ENCODE assay signal across 8 mouse cellular contexts in the genomic region with DNA sequence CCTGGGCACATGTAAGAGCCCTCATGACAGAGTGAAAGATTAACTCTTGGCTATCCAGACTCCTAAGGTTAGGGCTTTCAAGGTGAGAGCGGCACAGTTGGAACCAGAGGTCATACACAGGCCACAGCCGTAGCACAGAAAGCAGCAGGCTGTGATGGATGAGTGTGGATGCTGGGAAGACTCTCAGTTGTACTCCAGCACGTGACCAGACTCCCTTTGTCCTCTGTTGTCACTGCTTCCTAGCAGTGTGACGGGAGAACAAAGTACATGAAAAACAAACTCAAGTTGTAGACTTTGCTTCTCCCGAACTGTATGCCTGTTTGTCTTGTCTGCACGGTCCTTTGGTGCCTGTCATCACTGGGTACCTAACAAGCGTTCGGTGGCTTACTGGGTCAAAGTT. TPM values are rescaled to one million over a fixed set of nuclear protein-coding genes. Genes with fewer than 3 reads are reported as not detected.
DNase-seq lines count a peak whose midpoint lies in the region; ATAC-seq lines count a peak whose summit lies in the region.

No protein-coding gene starts in this region.

- H3K4me1 ChIP-seq in embryonic facial prominence, embryonic 14.5 days (ENCODE audit: control insufficient read depth, insufficient read depth, low read length) = peaks cover 9% of the 10 kb centered on the region; the same call in 1 of the 2 replicates
- H3K4me1 ChIP-seq in kidney, embryonic 16.5 days (ENCODE audit: insufficient read depth, low read length) = peaks cover 25% of the 10 kb centered on the region
- peaks cover 17% of the 10 kb centered on the region for H3K4me1 ChIP-seq in midbrain, embryonic 16.5 days (ENCODE audit: control insufficient read depth, insufficient read depth, low read length)

- no peak overlapping the region for H3K4me3 ChIP-seq in embryonic facial prominence, embryonic 14.5 days (ENCODE audit: low read depth, low read length)
- peak overlapping the region; percentile 3; the same call in 1 of the 2 replicates for H3K4me3 ChIP-seq in kidney, embryonic 16.5 days (ENCODE audit: low read length)
- no peak overlapping the region for H3K4me3 ChIP-seq in midbrain, embryonic 16.5 days (ENCODE audit: low read depth, low read length)

- 43% methylated on average over 8 of the region's 8 CpGs for WGBS in embryonic facial prominence, embryonic 14.5 days
- 10% methylated on average over 8 of the region's 8 CpGs for WGBS in kidney, embryonic 16.5 days
- WGBS in midbrain, embryonic 16.5 days = 37% methylated on average over 8 of the region's 8 CpGs

- no peaks in the 10 kb centered on the region for H3K36me3 ChIP-seq in embryonic facial prominence, embryonic 14.5 days (ENCODE audit: control insufficient read depth, insufficient read depth, low read length)
- no peaks in the 10 kb centered on the region for H3K36me3 ChIP-seq in kidney, embryonic 16.5 days (ENCODE audit: insufficient read depth, low read length)
- no peaks in the 10 kb centered on the region for H3K36me3 ChIP-seq in midbrain, embryonic 16.5 days (ENCODE audit: control insufficient read depth, insufficient read depth, low read length)

- DNase-seq in adrenal gland, adult (ENCODE audit: inconsistent age in 2 of 2, low spot score in 1 of 2) = peak; percentile 31 to 68
- no peak for DNase-seq in adrenal gland, postnatal 4 days (ENCODE audit: low spot score in 2 of 2)
- DNase-seq in embryonic facial prominence, embryonic 14.5 days (ENCODE audit: low spot score) = peak; percentile 18
- no peak for DNase-seq in cerebellum, adult 9-11 months
- DNase-seq in left cerebral cortex, postnatal 25 days (ENCODE audit: low spot score in 2 of 2) = no peak
- no peak for DNase-seq in right cerebral cortex, adult 2 months (ENCODE audit: low spot score in 2 of 2)

- H3K9me3 ChIP-seq in embryonic facial prominence, embryonic 14.5 days (ENCODE audit: control insufficient read depth, low read length) = no peaks in the 10 kb centered on the region
- no peaks in the 10 kb centered on the region for H3K9me3 ChIP-seq in kidney, embryonic 16.5 days (ENCODE audit: low read length)
- no peaks in the 10 kb centered on the region for H3K9me3 ChIP-seq in midbrain, embryonic 16.5 days (replicated peaks; ENCODE audit: control insufficient read depth, low read length, poor library complexity, severe bottlenecking)

- no peak overlapping the region for H3K9ac ChIP-seq in embryonic facial prominence, embryonic 14.5 days (ENCODE audit: low read depth, low read length)
- no peak overlapping the region for H3K9ac ChIP-seq in kidney, embryonic 16.5 days (replicated peaks; ENCODE audit: low read length)
- H3K9ac ChIP-seq in midbrain, embryonic 16.5 days (ENCODE audit: low read depth, low read length) = no peak overlapping the region

- no peaks in the 10 kb centered on the region for H3K27me3 ChIP-seq in embryonic facial prominence, embryonic 14.5 days (replicated peaks; ENCODE audit: control insufficient read depth, insufficient read depth, low read length)
- no peaks in the 10 kb centered on the region for H3K27me3 ChIP-seq in kidney, embryonic 16.5 days (ENCODE audit: insufficient read depth, low read length)
- H3K27me3 ChIP-seq in midbrain, embryonic 16.5 days (ENCODE audit: control insufficient read depth, insufficient read depth, low read depth, low read length) = no peaks in the 10 kb centered on the region

- intact Hi-C loops in left cerebral cortex, postnatal 25 days (cut with DNase I) = loop anchor here (2.0 kb wide), 1 partner anchor 256 kb away; no protein-coding TSS in a partner anchor

- H3K27ac ChIP-seq in embryonic facial prominence, embryonic 14.5 days (replicated peaks; ENCODE audit: low read depth, low read length) = no peak overlapping the region
- no peak overlapping the region for H3K27ac ChIP-seq in kidney, embryonic 16.5 days (ENCODE audit: low read length)
- H3K27ac ChIP-seq in midbrain, embryonic 16.5 days (ENCODE audit: low read length) = no peak overlapping the region

- no peak overlapping the region for H3K4me2 ChIP-seq in embryonic facial prominence, embryonic 14.5 days (ENCODE audit: low read depth, low read length)
- H3K4me2 ChIP-seq in kidney, embryonic 16.5 days (replicated peaks; ENCODE audit: low read depth, low read length) = peak overlapping the region; percentile 19
- peak overlapping the region; percentile 16; the same call in 1 of the 2 replicates for H3K4me2 ChIP-seq in midbrain, embryonic 16.5 days (ENCODE audit: low read length)

- ATAC-seq in embryonic facial prominence, embryonic 14.5 days (ENCODE audit: low read depth) = no peak
- ATAC-seq in kidney, embryonic 16.5 days (ENCODE audit: low FRiP score, low TSS enrichment) = 0 out of 2 replicates have a peak, but pooled peaks have one; percentile 29
- ATAC-seq in midbrain, embryonic 16.5 days = no peak

RNA-seq across cellular contexts. Expression of gene Vwa8, which starts 1.8 kb away (rescaled TPM):
- 100 to 1,000 TPM; 109 to 116 TPM for total RNA-seq in adrenal gland, postnatal 4 days (2021)
- 11.7 and 13.1 TPM in 2 replicates for polyA plus RNA-seq in embryonic facial prominence, embryonic 14.5 days (2014; fragmentation: Nextera tagmentation; extraction: Ambion mirVana)
- polyA plus RNA-seq in kidney, embryonic 16.5 days (2015; fragmentation: Nextera tagmentation; extraction: Ambion mirVana) = 16.0 and 18.6 TPM in 2 replicates
- polyA plus RNA-seq in midbrain, embryonic 16.5 days (2015; fragmentation: Nextera tagmentation; extraction: Ambion mirVana) = 6.2 and 7.3 TPM in 2 replicates
- total RNA-seq in left cerebral cortex, postnatal 25 days (2021) = 10 to 100 TPM; 24.5 to 29.2 TPM

Comparison
In these comparisons a context has a peak if more than half of its experiments do, and no peak if none do; other contexts are left out.
1. DNase-seq: peak in adrenal gland, adult (2 of 2) and embryonic facial prominence, embryonic 14.5 days (single experiment); none in adrenal gland, postnatal 4 days (0 of 2), cerebellum, adult 9-11 months (single experiment), left cerebral cortex, postnatal 25 days (0 of 2) and right cerebral cortex, adult 2 months (0 of 2).